Mouse (Mus musculus): ENCODE measurements at regions not wholly inside any gene's neighbourhood (a gene's known extent, or its start where the extent isn't known, plus 50 kb on each side); places are given as distances from the start of the nearest gene placed in this dataset.
A peak's percentile ranks its signal among the peaks of the same experiment; 100 is the strongest.

DNA sequence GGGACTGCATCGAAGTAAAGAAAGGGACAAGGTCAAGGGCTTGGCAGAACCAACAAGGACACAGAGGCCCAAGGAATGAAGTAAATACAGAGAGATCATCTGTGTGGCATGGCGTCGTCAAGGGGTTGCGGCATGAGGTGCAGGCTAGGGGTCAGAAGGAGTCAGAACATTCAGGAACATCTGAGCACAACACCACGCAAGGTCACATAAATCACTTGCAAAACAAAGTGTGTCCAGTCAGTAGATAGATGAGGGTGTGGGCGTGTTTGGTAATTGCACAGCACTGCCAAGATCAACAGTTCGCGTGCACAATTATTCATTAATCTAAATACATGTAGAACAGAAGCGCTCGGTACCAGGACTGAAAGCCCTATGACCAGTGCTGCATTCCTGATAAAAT is 52.0 kb upstream of the Zfp648 start:
- Histone ChIP-seq H3K27me3 (ENCODE audit: control insufficient read depth, insufficient read depth, low read length) (no peaks in the 10 kb centered on the region), H3K4me1 (ENCODE audit: control insufficient read depth, insufficient read depth, low read length) (peaks cover 13% of the 10 kb centered on the region; the same call in 1 of the 2 replicates), H3K27ac (ENCODE audit: low read depth, low read length) (no peak overlapping the region), H3K4me3 (ENCODE audit: low read length) (no peak overlapping the region), H3K9me3 (ENCODE audit: control insufficient read depth, low read length) (no peaks in the 10 kb centered on the region), H3K9ac (ENCODE audit: low read depth, low read length) (no peak overlapping the region), H3K4me2 (replicated peaks; ENCODE audit: low read depth, low read length) (no peak overlapping the region), H3K36me3 (ENCODE audit: control insufficient read depth, insufficient read depth, low read length) (no peaks in the 10 kb centered on the region)
- 49% methylated on average over 10 of the region's 10 CpGs for WGBS
- ATAC-seq (ENCODE audit: low FRiP score, low TSS enrichment): peak; percentile 61

DNA sequence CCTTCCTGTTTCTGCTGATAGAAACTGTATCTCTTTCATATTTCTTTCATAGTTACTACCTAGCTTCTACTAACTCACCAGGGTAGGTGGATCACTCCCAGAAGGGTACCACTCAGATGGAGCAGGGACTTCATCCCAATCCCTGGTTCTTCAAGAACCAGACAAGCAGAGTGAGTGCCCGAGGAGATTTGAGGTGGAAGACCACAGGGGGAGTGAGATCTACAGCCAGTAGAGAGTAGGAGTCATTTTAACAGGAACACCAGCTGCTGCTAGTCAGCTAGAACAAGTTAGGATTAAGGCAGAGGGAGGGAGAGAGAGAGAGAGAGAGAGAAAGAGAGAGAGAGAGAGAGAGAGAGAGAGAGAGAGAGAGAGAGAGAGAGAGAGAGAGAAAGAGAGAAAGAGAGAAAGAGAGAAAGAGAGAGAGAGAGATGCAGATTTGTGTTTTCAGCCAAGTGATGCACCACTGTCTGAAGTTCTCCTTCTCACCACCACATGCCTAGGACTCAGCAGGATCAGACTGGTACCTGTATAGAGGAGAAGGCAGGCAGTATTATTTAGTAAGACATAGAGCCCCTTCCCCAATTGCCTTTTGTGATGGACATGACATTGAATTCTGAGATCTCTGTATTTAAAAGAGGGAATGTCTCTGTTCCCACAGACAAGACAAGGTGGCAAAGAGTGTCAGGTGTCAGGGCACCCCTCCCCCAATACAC is 51.4 kb upstream of the Zfp648 start:
- no peak overlapping the region for H3K9ac ChIP-seq (ENCODE audit: low read depth, low read length)

DNA sequence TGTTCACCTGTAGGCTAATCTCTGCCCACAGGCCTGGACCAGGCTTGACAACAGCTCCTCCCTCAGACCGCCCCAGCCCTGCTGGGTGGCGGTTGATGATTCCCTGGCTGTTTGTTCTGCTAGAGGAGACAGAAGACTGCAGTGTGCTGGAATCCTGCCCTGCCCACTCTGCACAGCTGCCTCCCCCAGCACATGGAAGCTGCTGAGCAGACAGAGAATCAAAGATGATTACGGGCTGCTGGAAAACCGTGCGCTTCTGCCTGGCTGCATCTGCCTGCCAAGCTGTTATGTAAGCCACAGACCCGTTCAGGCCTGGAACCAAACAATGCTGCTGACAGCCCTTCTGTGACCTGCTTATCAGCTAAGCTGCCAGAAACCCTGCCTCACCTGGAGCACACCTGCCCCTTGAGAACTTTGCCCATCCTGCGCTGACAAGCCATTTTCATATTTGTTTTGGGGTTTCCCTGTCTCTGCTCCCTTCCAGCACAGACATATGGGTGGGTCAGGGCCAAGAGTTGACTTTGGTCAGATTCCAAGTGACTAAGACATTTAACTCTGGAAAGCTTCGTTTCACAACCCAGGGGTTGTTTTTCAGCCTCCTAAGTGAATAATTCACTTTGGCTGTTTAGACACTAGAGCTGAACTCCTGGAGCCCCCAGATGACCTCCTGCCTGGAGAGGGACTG is 50.7 kb upstream of the Zfp648 start:
- peaks cover 13% of the 10 kb centered on the region; the same call in 1 of the 2 replicates for H3K4me1 ChIP-seq (ENCODE audit: control insufficient read depth, insufficient read depth, low read length)
- WGBS: 29% methylated on average over 8 of the region's 8 CpGs
- H3K4me3 ChIP-seq (ENCODE audit: low read length): no peak overlapping the region
- H3K36me3 ChIP-seq (ENCODE audit: control insufficient read depth, insufficient read depth, low read length): no peaks in the 10 kb centered on the region
- no peaks in the 10 kb centered on the region for H3K27me3 ChIP-seq (ENCODE audit: control insufficient read depth, insufficient read depth, low read length)
- no peak overlapping the region for H3K9ac ChIP-seq (ENCODE audit: low read depth, low read length)
- ATAC-seq (ENCODE audit: low FRiP score, low TSS enrichment): peak; percentile 81
- H3K27ac ChIP-seq (ENCODE audit: low read depth, low read length): peak overlapping the region; percentile 71; the same call in 1 of the 2 replicates
- H3K9me3 ChIP-seq (ENCODE audit: control insufficient read depth, low read length): no peaks in the 10 kb centered on the region
- no peak overlapping the region; the same call in 1 of the 2 replicates for H3K4me2 ChIP-seq (replicated peaks; ENCODE audit: low read depth, low read length)

More for the DNA sequence above, 51.4 kb upstream of the Zfp648 start:
- Histone ChIP-seq H3K4me2 (replicated peaks; ENCODE audit: low read depth, low read length) (no peak overlapping the region), H3K4me1 (ENCODE audit: control insufficient read depth, insufficient read depth, low read length) (peaks cover 13% of the 10 kb centered on the region; the same call in 1 of the 2 replicates), H3K27me3 (ENCODE audit: control insufficient read depth, insufficient read depth, low read length) (no peaks in the 10 kb centered on the region), H3K36me3 (ENCODE audit: control insufficient read depth, insufficient read depth, low read length) (no peaks in the 10 kb centered on the region), H3K27ac (ENCODE audit: low read depth, low read length) (no peak overlapping the region), H3K4me3 (ENCODE audit: low read length) (no peak overlapping the region), H3K9me3 (ENCODE audit: control insufficient read depth, low read length) (no peaks in the 10 kb centered on the region)
- 65% methylated on average over 1 of the region's 1 CpGs for WGBS
- 0 out of 2 replicates have a peak, but pooled peaks have one; percentile 15 for ATAC-seq (ENCODE audit: low FRiP score, low TSS enrichment)
